Mouse (Mus musculus) urinary bladder, postnatal 10 days (tissue): ENCODE results near the gene Cdca5.

ENCODE experiments used
- DNase-seq: peaks from one replicate; pipeline ENCODE4 v3.0.0; 2022; ENCODE audit warnings: low spot score

Gene Cdca5

GRCm38 (mm10) chr19:6141394-6141749, 56.6 kb downstream of the Cdca5 start, which contains the start of gene Arl2:
Gene Arl2, minus strand, starts transcription at chr19:6141548.
- no peak for DNase-seq
